Mouse (Mus musculus): ENCODE measurements around the gene Zfp1.

The Zfp1 gene

GRCm38 (mm10) chr8:111643264-111644141 is at the start of gene Zfp1:
TSS of gene Zfp1 (plus strand) at chr8:111643401.
- in situ Hi-C loops (cut with MboI; ENCODE audit: unreplicated experiment in 2 of 2): no loop called here

- in situ Hi-C loops (cut with MboI; ENCODE audit: unreplicated experiment in 2 of 2): loop anchor here (10.0 kb wide), 1 partner anchor 59 kb away; the partner anchor contains the start of gene Znrf1 (in 2 of the 2)
Measured at GRCm38 (mm10) chr8:111594044-111594840, 49.0 kb upstream of the Zfp1 start.

GRCm38 (mm10) chr8:111594951-111595350 is 48.2 kb upstream of the Zfp1 start:
- in situ Hi-C loops (cut with MboI; ENCODE audit: unreplicated experiment in 2 of 2): loop anchor here (5.0 to 10.0 kb wide), 2 partner anchors 43 to 60 kb away; partner anchors contain the start of gene Znrf1 (in 2 of the 2)

- in situ Hi-C loops (cut with MboI; ENCODE audit: unreplicated experiment in 2 of 2): loop anchor here (5.0 to 10.0 kb wide), 2 partner anchors 44 to 61 kb away; partner anchors contain the start of gene Znrf1 (in 2 of the 2)
Measured at GRCm38 (mm10) chr8:111595712-111596484, 47.3 kb upstream of the Zfp1 start.

GRCm38 (mm10) chr8:111596485-111596821 is 46.7 kb upstream of the Zfp1 start:
- in situ Hi-C loops (cut with MboI; ENCODE audit: unreplicated experiment in 2 of 2): loop anchor here (5.0 to 10.0 kb wide), 2 partner anchors 44 to 62 kb away; partner anchors contain the start of gene Znrf1 (in 2 of the 2)

GRCm38 (mm10) chr8:111597310-111597709 is 45.9 kb upstream of the Zfp1 start:
- in situ Hi-C loops (cut with MboI; ENCODE audit: unreplicated experiment in 2 of 2): loop anchor here (5.0 to 10.0 kb wide), 2 partner anchors 45 to 63 kb away; partner anchors contain the start of gene Znrf1 (in 2 of the 2)

GRCm38 (mm10) chr8:111599707-111600444 is 43.3 kb upstream of the Zfp1 start:
- in situ Hi-C loops (cut with MboI; ENCODE audit: unreplicated experiment in 2 of 2): loop anchor here (5.0 to 10.0 kb wide), 2 partner anchors 48 to 65 kb away; partner anchors contain the start of gene Znrf1 (in 2 of the 2)

GRCm38 (mm10) chr8:111602050-111602449 is 41.2 kb upstream of the Zfp1 start:
- in situ Hi-C loops (cut with MboI; ENCODE audit: unreplicated experiment in 2 of 2): no loop called here

- in situ Hi-C loops (cut with MboI; ENCODE audit: unreplicated experiment in 2 of 2): no loop called here
Measured at GRCm38 (mm10) chr8:111604986-111605385, 38.2 kb upstream of the Zfp1 start.

- in situ Hi-C loops (cut with MboI; ENCODE audit: unreplicated experiment in 2 of 2): no loop called here
Measured at GRCm38 (mm10) chr8:111606961-111607360, 36.2 kb upstream of the Zfp1 start.

GRCm38 (mm10) chr8:111607414-111607813 is 35.8 kb upstream of the Zfp1 start:
- in situ Hi-C loops (cut with MboI; ENCODE audit: unreplicated experiment in 2 of 2): no loop called here

- in situ Hi-C loops (cut with MboI; ENCODE audit: unreplicated experiment in 2 of 2): loop anchor here in 1 of 2 experiments (5.0 kb wide), 1 partner anchor 146 kb away; no protein-coding TSS in a partner anchor
Measured at GRCm38 (mm10) chr8:111613181-111613580, 30.0 kb upstream of the Zfp1 start.

- in situ Hi-C loops (cut with MboI; ENCODE audit: unreplicated experiment in 2 of 2): loop anchor here in 1 of 2 experiments (5.0 kb wide), 1 partner anchor 148 kb away; no protein-coding TSS in a partner anchor
Measured at GRCm38 (mm10) chr8:111614786-111615701, 28.2 kb upstream of the Zfp1 start.

- in situ Hi-C loops (cut with MboI; ENCODE audit: unreplicated experiment in 2 of 2): no loop called here
Measured at GRCm38 (mm10) chr8:111617812-111618211, 25.4 kb upstream of the Zfp1 start.

GRCm38 (mm10) chr8:111618273-111618672 is 24.9 kb upstream of the Zfp1 start:
- in situ Hi-C loops (cut with MboI; ENCODE audit: unreplicated experiment in 2 of 2): no loop called here

- in situ Hi-C loops (cut with MboI; ENCODE audit: unreplicated experiment in 2 of 2): loop anchor here in 1 of 2 experiments (5.0 kb wide), 1 partner anchor 88 kb away; no protein-coding TSS in a partner anchor
Measured at GRCm38 (mm10) chr8:111619936-111620335, 23.3 kb upstream of the Zfp1 start.

- in situ Hi-C loops (cut with MboI; ENCODE audit: unreplicated experiment in 2 of 2): loop anchor here in 1 of 2 experiments (5.0 kb wide), 1 partner anchor 90 kb away; no protein-coding TSS in a partner anchor
Measured at GRCm38 (mm10) chr8:111622104-111622503, 21.1 kb upstream of the Zfp1 start.

GRCm38 (mm10) chr8:111622553-111622952 is 20.6 kb upstream of the Zfp1 start:
- in situ Hi-C loops (cut with MboI; ENCODE audit: unreplicated experiment in 2 of 2): loop anchor here in 1 of 2 experiments (5.0 kb wide), 1 partner anchor 90 kb away; no protein-coding TSS in a partner anchor
